In the genomic region with DNA sequence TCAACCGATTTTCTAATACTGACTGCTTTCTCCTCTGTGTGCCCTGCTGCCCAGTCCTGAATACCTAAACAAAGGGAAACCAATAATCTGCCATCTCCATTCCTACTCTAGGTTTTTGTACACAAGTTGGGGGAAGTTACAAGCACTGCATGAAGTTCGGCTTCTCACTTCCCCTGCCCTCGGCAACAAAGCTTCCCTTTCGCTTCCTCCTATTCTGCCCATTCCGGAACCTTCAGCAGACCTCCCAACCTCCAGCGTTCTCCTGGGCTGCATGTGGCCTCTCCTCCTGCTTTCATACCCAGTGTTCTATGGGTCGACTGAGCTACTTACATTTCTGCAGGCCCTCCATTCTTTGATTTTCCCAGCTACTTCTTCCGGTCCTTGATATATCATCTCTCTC, we compare ENCODE assay signal across 18 mouse cellular contexts.
DNase-seq lines count a peak whose midpoint lies in the region; ATAC-seq and TF ChIP-seq lines count a peak whose summit lies in the region.
"Had no signal": no experiment of that assay in that cellular context is flagged by ENCODE, and none has a peak within 500 bp of the region (broad histone marks: within the 10 kb centered on the region; RNA-seq: fewer than 3 reads in every experiment).

No protein-coding gene starts in this region.

- no peak overlapping the region for H3K4me2 ChIP-seq in liver, embryonic 11.5 days
- H3K4me2 ChIP-seq in CH12.LX (ENCODE audit: insufficient read depth, low read depth, poor library complexity, severe bottlenecking), result peak overlapping the region; percentile 68
- no peak overlapping the region for H3K4me2 ChIP-seq in hindbrain, embryonic 14.5 days (replicated peaks)
- H3K4me2 ChIP-seq: lung, embryonic 15.5 days; neural tube, embryonic 12.5 days had no signal

- dilution Hi-C loops in CH12.LX (cut with MboI; ENCODE audit: extremely low pct_ligation_motif_present, extremely low pct_unique_long_range_greater_than_20kb, low sequenced_read_pairs), result no loop called here

- TF ChIP-seq RAD21 in CH12.LX (IDR thresholded peaks at IDR 0.05; ENCODE audit: low read depth, low read length), result no peak

- WGBS in liver, embryonic 11.5 days, result 68% methylated on average over 8 of the region's 8 CpGs
- 14% methylated on average over 8 of the region's 8 CpGs for WGBS in macrophage (ENCODE audit: missing documents)
- 84% methylated on average over 8 of the region's 8 CpGs for WGBS in hindbrain, embryonic 14.5 days

- peak; percentile 67 for TF ChIP-seq EP300 in CH12.LX (IDR thresholded peaks at IDR 0.05; ENCODE audit: low read length)

- no peaks in the 10 kb centered on the region for H3K27me3 ChIP-seq in liver, embryonic 11.5 days (replicated peaks; ENCODE audit: control insufficient read depth, insufficient read depth, low read length)
- no peaks in the 10 kb centered on the region for H3K27me3 ChIP-seq in CH12.LX (replicated peaks)
- no peaks in the 10 kb centered on the region for H3K27me3 ChIP-seq in hindbrain, embryonic 14.5 days (ENCODE audit: control insufficient read depth, insufficient read depth, low read length)
- H3K27me3 ChIP-seq: neural tube, embryonic 12.5 days; Patski had no signal

- peak; percentile 26 for DNase-seq in gastrocnemius, adult 2 months
- DNase-seq in gastrocnemius, adult 8-10 months (ENCODE audit: low spot score in 2 of 2), result no peak
- peak; percentile 9 for DNase-seq in liver
- no peak for DNase-seq in liver, embryonic 11.5 days (ENCODE audit: low spot score)
- DNase-seq in CH12.LX (ENCODE audit: extremely low read depth), result peak; percentile 31
- no peak for DNase-seq in hindbrain, embryonic 14.5 days (ENCODE audit: low spot score)
- DNase-seq in frontal cortex, adult 2 months (ENCODE audit: extremely low spot score in 1 of 2, low spot score in 1 of 2), result no peak
- DNase-seq: cerebellum, postnatal 14 days; forebrain, postnatal 0 days; kidney, postnatal 10 days; midbrain, embryonic 14.5 days had no signal

- H3K9ac ChIP-seq in liver, embryonic 11.5 days (ENCODE audit: low read depth, low read length), result no peak overlapping the region
- H3K9ac ChIP-seq in CH12.LX (ENCODE audit: insufficient read depth, low read depth), result peak overlapping the region; percentile 30; the same call in 1 of the 2 replicates
- no peak overlapping the region for H3K9ac ChIP-seq in hindbrain, embryonic 14.5 days
- H3K9ac ChIP-seq: forebrain, postnatal 0 days; lung, embryonic 15.5 days; neural tube, embryonic 12.5 days had no signal

- no peaks in the 10 kb centered on the region for H3K9me3 ChIP-seq in liver, embryonic 11.5 days (ENCODE audit: control insufficient read depth, low read length)
- no peaks in the 10 kb centered on the region for H3K9me3 ChIP-seq in CH12.LX (replicated peaks; ENCODE audit: low read length)
- H3K9me3 ChIP-seq in hindbrain, embryonic 14.5 days (ENCODE audit: control insufficient read depth, low read length), result no peaks in the 10 kb centered on the region
- H3K9me3 ChIP-seq: embryonic facial prominence, embryonic 10.5 days; lung, embryonic 15.5 days; neural tube, embryonic 12.5 days had no signal

- no peak for ATAC-seq in liver, embryonic 11.5 days (replicated peaks; ENCODE audit: low FRiP score)
- ATAC-seq in hindbrain, embryonic 14.5 days (ENCODE audit: low FRiP score), result no peak
- ATAC-seq: forebrain, postnatal 0 days; inflammation-experienced regulatory T-cells, adult 6 months; Patski had no signal

- H3K4me1 ChIP-seq in liver, embryonic 11.5 days (replicated peaks; ENCODE audit: control insufficient read depth, insufficient read depth, low read length), result no peaks in the 10 kb centered on the region
- H3K4me1 ChIP-seq in CH12.LX (ENCODE audit: control insufficient read depth in 1 of 2, insufficient read depth in 2 of 2), result peaks cover 3 to 9% of the 10 kb centered on the region in 2 experiments; a peak in 3 of 4 replicates
- H3K4me1 ChIP-seq in hindbrain, embryonic 14.5 days (replicated peaks; ENCODE audit: control insufficient read depth, insufficient read depth, low read length), result no peaks in the 10 kb centered on the region
- H3K4me1 ChIP-seq: embryonic facial prominence, embryonic 10.5 days; lung, embryonic 15.5 days; neural tube, embryonic 12.5 days had no signal

- intact Hi-C loops in gastrocnemius, adult 2 months (cut with DNase I), result no loop called here

- TF ChIP-seq CTCF in gastrocnemius, adult 2 months (IDR thresholded peaks at IDR 0.05), result no peak
- TF ChIP-seq CTCF in CH12.LX (conservative IDR thresholded peaks at IDR 0.05 in 1 of 2, IDR thresholded peaks at IDR 0.05 in 1 of 2; ENCODE audit: low read depth in 2 of 2, low read length in 2 of 2), result no peak

- H3K4me3 ChIP-seq in gastrocnemius, adult 2 months, result no peak overlapping the region
- H3K4me3 ChIP-seq in liver, embryonic 11.5 days (ENCODE audit: low read depth, low read length), result no peak overlapping the region
- H3K4me3 ChIP-seq in CH12.LX (replicated peaks in 1 of 3; ENCODE audit: low read depth in 2 of 3, low read length in 2 of 3, poor library complexity in 1 of 3), result no peak overlapping the region
- no peak overlapping the region for H3K4me3 ChIP-seq in macrophage (ENCODE audit: inconsistent target)
- no peak overlapping the region for H3K4me3 ChIP-seq in hindbrain, embryonic 14.5 days (replicated peaks; ENCODE audit: low read length)
- H3K4me3 ChIP-seq: embryonic facial prominence, embryonic 10.5 days; heart, adult 2 months; lung, embryonic 15.5 days; neural tube, embryonic 12.5 days had no signal

- no peak for TF ChIP-seq POLR2A in CH12.LX (IDR thresholded peaks at IDR 0.05; ENCODE audit: low read depth, low read length)

- in situ Hi-C loops in CH12.LX (cut with MboI; ENCODE audit: low pct_ligation_motif_present, low pct_unique_long_range_greater_than_20kb, low sequenced_read_pairs), result no loop called here

- H3K79me2 ChIP-seq in CH12.LX (replicated peaks; ENCODE audit: control insufficient read depth, extremely low read depth, insufficient read depth, poor library complexity, severe bottlenecking), result no peaks in the 10 kb centered on the region
- H3K79me2 ChIP-seq in macrophage (ENCODE audit: inconsistent target), result no peaks in the 10 kb centered on the region

- H3K36me3 ChIP-seq in liver, embryonic 11.5 days (ENCODE audit: control insufficient read depth, insufficient read depth, low read length), result no peaks in the 10 kb centered on the region
- H3K36me3 ChIP-seq in CH12.LX (replicated peaks in 1 of 2; ENCODE audit: control insufficient read depth in 1 of 2, insufficient read depth in 1 of 2, low read length in 1 of 2), result no peaks in the 10 kb centered on the region
- H3K36me3 ChIP-seq in macrophage (ENCODE audit: inconsistent target), result no peaks in the 10 kb centered on the region
- H3K36me3 ChIP-seq in hindbrain, embryonic 14.5 days (replicated peaks; ENCODE audit: control insufficient read depth, insufficient read depth), result no peaks in the 10 kb centered on the region
- H3K36me3 ChIP-seq: embryonic facial prominence, embryonic 10.5 days; lung, embryonic 15.5 days; neural tube, embryonic 12.5 days had no signal

- H3K27ac ChIP-seq in gastrocnemius, adult 2 months, result no peak overlapping the region
- no peak overlapping the region for H3K27ac ChIP-seq in liver, embryonic 11.5 days (ENCODE audit: low read depth, low read length)
- H3K27ac ChIP-seq in CH12.LX (ENCODE audit: insufficient read depth, low read depth) (no peak overlapping the region), macrophage (peak overlapping the region; percentile 50)
- no peak overlapping the region for H3K27ac ChIP-seq in hindbrain, embryonic 14.5 days
- H3K27ac ChIP-seq: embryonic facial prominence, embryonic 10.5 days; heart, adult 2 months; lung, embryonic 15.5 days; neural tube, embryonic 12.5 days had no signal

TF ChIP-seq in CH12.LX, 34 proteins besides CTCF, POLR2A, EP300 and RAD21:
- TF ChIP-seq ELF1 (IDR thresholded peaks at IDR 0.05; ENCODE audit: low read depth, low read length), result peak; percentile 44; the same call in 1 of the 2 replicates
- no peak for TF ChIP-seq JUND (conservative IDR thresholded peaks at IDR 0.05; ENCODE audit: low read depth, low read length)
- TF ChIP-seq IRF4 (IDR thresholded peaks at IDR 0.05; ENCODE audit: low read depth, low read length), result peak; percentile 80; the same call in 1 of the 2 replicates

Comparison
In these comparisons a context has a peak if more than half of its experiments do, and no peak if none do; other contexts are left out.
1. DNase-seq: peak in gastrocnemius, adult 2 months (single experiment), liver (single experiment) and CH12.LX (single experiment); none in gastrocnemius, adult 8-10 months (0 of 2), liver, embryonic 11.5 days (single experiment), hindbrain, embryonic 14.5 days (single experiment) and frontal cortex, adult 2 months (0 of 2).